Mouse (Mus musculus): ENCODE data around the gene Aig1.
"Not testable (repeated sequence)": the region's sequence is repeated elsewhere in the genome, so short reads cannot be mapped to it uniquely, and the experiment has no call there.

DNA sequence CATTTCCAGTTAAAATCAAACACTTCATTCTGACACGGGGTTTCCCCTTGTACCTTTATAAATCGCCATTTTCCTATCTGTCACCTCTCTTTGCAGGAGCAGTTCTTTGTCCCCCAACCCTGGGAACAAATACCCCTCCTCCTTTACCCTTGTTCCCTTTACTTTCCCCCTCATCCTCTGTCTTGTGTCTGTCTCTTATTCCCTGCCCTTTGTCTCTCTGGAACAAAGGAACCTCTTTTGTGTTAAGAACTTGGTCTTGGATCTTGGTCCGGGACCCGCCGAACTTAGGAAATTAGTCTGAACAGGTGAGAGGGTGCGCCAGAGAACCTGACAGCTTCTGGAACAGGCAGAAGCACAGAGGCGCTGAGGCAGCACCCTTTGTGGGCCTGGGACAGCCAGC is 24.0 kb upstream of the Aig1 start:
- not testable (repeated sequence) for TF ChIP-seq CTCF (IDR thresholded peaks at IDR 0.05; ENCODE audit: borderline replicate concordance, insufficient read depth, low read length); POLR2A (IDR thresholded peaks at IDR 0.05; ENCODE audit: low read depth, low read length)

Measured in embryonic fibroblast, embryonic 13.5 days (primary cell).